Mouse (Mus musculus) brain, adult 2 months (tissue): Measurements from ENCODE around the gene Fam83g.

Source experiments
- DNase-seq: peaks from one replicate; pipeline ENCODE4 v3.0.0; 2011; ENCODE audit warnings: low read depth, low spot score

Gene Fam83g

DNA sequence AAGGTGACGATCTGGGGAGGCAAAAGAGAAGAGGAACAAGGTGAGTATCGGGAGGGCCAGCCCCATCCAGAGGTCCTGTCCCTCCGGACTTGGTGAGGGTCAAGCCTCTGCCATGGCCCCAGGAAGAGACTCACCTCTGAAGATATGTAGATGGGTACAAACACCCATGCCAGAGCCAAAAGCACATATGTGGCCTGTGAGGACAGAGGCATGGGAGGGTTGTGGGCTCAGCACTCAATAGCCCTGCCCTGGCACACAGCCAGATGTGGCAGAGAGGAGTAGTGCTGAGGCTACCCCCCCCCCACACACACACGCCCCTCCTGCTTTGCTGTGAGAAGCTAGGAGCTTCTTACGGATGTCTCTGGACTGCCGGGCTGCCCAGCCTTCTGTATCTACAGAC is 31.2 kb downstream of the Fam83g start:
- no peak for DNase-seq

DNA sequence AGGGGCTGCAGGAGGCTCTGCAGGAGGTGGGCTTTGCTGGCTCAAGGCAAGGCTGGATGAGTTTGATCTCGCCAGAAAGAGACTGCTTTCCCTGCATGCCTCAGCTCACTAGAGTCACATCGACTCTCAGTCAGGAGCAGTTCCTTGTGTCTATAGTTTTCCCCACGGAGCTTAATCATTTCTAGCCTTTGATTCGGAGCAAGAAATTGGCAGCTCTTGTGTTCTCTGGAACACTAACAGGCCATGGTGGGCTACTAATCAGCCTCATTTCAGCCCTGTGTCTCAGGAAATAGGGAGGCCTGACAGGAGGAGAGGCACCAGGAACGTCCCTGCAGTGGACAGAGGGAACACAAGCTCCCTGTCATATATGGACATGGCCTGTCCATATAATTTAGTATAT is 34.1 kb downstream of the Fam83g start:
- no peak for DNase-seq

DNA sequence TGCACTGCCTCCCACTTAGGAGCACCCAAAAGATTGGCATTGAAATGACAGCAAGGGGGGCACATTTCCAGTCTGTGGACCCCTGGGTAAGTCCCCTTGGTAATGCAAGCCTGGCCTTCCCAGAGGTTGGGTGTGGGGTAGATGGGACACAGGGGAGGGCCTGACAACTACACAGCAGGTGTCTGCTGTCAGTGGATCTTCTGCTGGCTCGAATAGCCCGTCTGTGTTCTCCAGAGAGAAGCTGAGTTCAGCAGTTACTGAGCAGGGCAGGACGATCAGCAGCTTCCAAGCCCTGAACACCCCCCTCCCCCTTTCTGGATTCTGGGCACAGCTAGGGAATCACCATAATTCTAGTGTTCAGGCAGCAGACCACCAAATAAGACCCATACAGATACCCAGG is 35.5 kb downstream of the Fam83g start:
- DNase-seq, result no peak

DNA sequence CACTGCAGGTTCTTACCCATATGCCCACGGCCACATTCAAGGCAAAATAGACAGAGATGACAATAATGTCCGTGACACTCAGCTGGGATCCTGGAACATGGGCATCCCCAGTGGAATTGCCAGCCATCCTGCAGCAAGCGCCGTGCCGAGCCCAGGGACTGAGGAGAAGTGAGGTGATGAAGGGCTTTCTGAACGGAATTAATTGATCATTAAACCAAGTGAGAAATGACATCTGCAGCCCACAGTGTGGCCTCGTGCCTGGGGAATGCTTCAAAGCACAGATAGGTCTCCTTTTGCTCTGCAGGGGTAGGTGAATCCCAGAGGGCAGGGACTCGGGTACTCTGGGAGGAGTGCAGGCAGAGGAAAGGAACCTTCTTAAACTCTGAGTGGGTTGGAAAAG is 35.9 kb downstream of the Fam83g start:
- DNase-seq, result no peak

DNA sequence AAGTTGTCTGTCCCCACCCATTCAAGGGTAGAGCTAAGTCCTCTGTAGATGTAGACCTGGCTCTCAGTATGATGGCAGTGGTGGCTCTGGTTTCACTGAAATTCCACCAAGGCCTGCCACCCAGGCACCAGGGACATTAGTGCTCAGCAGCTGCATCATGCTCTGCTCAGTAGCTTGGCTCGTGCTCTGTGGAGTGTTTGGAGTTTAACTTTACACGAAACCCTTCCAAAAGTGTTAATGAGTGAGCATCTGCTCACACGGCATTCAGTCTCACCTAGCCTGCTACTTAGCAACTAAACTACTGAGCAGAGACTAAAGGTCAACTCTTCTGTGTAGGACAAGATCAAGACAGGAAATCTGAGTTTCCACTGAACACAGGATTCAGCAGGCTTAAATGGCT is 36.7 kb downstream of the Fam83g start, which contains the start of gene Slc5a10:
Slc5a10 (minus strand) TSS at position 191 of the 400 bp plus-strand sequence.
- DNase-seq, result no peak

DNA sequence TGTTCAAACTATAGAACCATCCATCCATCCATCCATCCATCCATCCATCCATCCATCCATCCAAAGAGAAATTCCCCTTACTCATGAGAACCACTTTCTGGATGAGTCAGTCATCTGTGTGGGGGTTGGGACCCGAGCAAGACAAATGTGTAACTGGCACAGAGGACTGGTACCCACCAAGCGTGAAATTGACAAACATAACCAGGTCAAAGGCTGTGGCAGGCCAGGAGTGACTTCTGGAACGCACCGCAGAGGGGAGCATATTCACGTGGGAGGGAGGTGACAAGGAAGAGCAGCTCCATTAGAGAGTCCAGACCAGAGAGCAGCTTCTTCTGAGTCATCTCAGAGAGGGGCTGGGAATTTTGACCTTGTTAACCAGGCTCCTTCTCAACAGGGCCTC is 38.2 kb downstream of the Fam83g start:
- DNase-seq, result no peak

DNA sequence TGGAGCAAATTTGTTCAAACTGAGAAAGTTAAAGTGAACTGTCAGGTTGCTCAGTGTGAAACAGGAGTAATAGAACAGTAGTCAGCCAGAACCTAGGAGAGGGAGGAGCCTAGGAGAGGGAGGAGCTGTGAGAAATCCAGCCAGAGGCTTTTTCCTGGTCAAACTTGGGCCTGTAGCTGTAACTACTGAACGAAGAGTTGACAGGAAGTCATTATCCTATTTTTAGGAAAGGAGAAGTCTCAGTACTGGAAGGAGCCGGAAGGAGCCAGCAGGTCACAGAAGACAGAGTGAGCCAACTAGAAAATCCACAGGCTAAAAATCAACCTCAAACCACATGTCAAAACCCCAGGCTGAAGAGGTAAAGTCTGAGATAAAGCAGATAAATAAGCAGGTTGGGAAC is 44.1 kb downstream of the Fam83g start:
- peak; percentile 37 for DNase-seq

DNA sequence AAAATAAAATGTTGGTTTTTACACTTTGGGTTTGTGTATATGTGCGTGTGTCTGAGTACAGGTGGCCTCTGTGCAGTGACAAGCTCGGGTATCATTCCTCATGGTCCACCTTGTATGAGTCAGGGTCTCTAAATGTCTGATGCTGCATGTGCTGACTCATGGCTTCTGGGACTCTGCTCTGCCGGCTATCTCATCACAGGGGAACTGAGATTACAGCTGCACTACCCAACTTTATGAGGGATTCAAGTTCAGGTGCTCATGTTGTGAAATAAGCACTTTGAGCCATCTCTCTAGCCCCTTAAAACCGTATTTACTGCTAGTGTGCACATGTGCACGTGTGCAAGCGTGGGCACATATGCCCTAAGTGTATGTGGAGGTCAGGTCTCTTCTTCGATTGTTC is 48.8 kb downstream of the Fam83g start:
- DNase-seq, result no peak

DNA sequence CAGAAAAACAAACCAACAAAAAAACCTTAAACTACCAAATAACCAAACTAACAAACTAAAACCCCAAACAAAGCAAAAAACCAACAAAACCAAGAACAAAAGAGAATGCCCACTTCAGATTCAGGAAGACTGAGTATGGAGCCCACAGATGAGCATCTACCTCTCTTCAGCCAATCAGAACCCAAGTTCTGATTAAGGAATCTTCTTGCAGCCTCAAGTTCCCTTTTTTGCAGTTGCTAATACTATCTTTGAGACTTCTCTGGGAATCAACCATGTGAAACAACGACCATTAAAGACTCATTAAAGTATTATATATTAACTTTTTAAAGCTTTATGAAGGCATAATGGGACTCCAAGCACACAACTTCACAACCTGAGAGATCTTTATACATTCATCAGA is 53.4 kb downstream of the Fam83g start:
- no peak for DNase-seq

DNA sequence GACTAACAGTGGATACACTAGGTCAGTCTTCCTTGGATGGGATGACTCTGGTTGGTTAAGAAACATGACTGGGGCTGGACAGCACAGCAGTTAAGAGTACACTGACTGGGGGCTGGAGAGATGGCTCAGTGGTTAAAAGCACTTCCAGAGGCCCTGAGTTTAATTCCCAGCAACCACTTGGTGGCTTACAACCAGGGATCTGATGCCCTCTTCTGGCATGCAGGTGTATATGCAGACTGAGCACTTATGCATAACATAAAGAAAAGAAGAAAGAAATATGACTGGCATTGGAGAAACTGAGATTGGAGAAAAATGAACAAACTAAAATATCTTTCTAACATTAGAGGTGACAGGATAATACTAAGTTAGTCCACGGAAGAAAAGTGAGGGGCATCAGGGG is 56.6 kb downstream of the Fam83g start:
- no peak for DNase-seq

DNA sequence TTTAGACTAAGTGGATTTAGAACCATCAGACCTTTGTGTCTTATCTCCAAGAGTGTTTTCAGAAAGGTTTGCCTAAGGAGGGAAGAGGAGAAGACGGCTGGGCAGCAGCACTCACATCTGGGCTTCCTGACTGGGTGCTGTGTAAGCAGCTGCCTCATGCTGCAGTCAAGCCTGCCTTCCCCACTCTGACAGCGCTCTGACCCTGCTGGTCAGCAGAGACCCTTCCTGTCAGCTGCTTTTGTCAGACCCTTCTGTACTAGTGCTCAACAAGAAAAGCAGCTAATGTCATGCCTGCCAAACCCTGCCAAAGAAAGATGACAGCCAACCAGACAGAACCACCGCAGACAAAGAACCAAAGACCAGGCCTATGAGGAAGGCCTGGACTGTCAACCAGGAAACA is 59.9 kb downstream of the Fam83g start:
- DNase-seq, result peak; percentile 55

DNA sequence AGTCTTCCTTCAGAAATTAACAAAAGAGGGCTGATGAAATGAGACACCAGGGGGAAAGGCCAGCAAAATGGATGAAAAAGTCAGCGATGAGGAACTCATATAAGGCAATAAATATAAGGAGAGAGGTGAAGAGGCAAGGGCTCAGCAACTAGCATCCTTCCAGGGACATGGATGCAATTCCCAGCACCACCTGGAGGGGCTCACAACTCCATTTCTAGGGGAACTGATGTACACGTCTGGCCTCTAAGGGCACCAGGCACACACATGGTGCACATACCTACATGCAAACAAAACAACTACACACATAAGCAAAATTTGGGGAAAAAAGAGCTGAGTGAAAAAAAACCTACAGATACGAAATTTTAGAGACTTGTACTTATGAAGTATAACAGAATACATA is 60.6 kb downstream of the Fam83g start:
- no peak for DNase-seq

DNA sequence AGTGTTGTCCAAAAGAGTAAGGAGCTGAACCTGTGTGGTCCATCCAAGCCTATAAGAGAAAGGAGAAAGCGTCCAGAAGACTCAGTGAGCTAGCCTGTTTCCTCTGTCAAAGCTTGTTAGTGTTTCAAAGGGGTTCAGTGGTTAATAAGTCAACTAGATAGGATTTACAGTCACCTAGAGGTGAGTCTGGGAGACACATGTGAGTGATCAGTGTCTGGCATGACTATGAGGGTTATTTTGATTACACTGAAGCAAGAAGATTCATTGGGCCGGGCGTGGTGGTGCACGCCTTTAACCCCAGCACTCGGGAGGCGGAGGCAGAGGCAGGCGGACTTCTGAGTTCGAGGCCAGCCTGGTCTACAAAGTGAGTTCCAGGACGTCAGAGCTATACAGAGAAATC is 61.9 kb downstream of the Fam83g start:
- DNase-seq, result no peak

DNA sequence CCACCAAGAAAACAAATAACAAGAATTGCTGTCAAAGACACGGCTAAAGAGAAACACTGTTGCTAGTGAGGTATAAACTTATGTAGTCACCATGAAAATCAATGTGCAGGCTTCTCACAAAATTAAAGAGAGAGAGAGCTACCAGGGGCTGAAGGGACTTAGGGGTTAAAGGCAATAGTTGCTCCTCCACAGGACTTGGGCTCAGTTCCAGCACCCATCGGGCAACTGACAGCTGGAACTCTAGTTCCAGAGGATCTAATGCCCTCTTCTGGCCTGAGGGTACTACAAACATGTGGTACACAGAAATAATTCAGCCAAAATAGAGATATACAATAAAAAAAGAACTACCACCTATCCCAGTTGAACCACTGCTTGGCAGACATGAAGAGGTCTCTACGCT is 63.3 kb downstream of the Fam83g start:
- DNase-seq, result no peak

DNA sequence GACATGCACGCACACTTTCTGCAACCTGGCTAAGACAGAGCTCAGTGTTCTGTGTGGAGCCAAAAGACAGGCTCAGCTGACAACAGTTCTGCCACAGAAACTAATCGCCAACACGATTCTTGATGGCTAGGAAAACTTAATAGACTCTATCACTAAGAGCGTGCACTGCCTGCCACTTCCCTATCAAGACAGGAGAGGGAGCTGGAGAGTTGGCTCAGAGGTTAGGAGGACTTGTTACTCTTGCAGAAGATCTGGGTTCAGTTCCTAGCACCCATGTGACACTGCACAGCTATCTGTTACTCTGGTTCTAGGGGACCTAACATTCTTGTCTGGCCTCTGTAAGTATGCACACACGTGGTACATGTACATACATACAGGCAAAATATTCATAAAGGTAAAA is 67.7 kb downstream of the Fam83g start:
- peak; percentile 59 for DNase-seq

DNA sequence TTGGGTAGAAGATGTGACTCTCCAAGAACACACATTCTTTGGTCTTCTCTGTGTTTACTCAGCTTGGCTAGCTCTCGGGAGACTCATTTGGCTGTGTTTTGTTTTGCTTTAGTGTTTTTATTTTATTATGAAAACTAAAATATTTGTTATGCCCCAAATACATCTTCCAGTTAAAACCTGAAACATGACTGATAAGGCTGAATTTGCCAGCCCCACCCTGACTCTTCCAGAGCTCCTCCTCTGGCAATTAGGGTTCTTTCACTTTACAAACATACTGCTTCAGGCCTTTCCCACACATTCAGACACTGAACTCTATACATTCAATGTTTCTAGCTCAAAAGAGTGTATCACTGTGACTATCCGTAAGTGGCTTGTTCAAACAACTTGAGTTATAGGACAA is 73.3 kb downstream of the Fam83g start:
- DNase-seq, result no peak
